Mouse (Mus musculus) brain, adult 10 weeks (tissue): ENCODE measurements around the gene Ranbp17. TPM values are rescaled to one million over a fixed set of nuclear protein-coding genes. Genes with fewer than 3 reads are reported as not detected.

Source experiments
- polyA plus RNA-seq: library from polyadenylated mRNA; stranded (reverse); fragments of 350-450 nt; fragmentation: Illumina TruSeq; extraction: RNeasy Lipid Tissue Mini Kit (QIAGEN cat#74804); gene quantifications from one replicate; pipeline ENCODE4 v1.2.3, GENCODE M21; 2015; ENCODE audit warnings: low read depth, low replicate concordance

Gene Ranbp17
- 4.0 TPM for polyA plus RNA-seq

DNA sequence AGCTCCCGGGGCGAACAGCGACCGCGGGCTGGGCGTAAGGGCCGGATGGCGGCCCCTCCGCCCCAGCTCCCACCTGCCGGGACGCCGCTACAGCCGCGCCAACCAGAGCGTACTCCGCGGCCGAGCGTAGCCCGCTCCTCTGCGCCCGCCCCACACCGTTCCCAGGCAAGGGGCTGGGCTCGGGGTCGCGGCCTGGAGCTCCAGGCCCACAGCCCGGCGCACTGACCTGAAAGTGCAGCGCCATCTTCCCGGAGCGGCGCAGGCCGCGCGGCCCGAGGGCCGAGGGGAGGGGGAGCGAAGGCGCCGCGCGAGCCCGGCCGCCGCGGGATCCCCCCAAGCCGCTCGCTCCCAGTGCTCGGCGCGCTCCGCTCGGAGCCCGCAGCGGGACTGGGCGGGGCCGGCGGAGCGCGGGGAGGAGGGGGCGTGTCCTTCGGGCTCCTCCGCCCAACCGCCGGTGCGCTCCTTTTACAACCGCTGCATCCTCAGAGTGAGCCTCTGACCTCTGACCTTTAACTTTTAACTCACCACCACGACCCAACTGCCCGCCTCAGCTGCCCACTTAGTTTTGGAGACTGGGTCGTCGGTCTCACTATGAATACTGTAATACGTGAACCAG lies at the start of gene Ranbp17:
Ranbp17 (minus strand) TSS at position 371 of the 616 bp plus-strand sequence.

GRCm38 (mm10) chr11:33276637-33277036 lies 236.9 kb downstream of the Ranbp17 start, which contains the start of gene Gm12117:
Gene Gm12117, minus strand, starts transcription at chr11:33276737.

DNA sequence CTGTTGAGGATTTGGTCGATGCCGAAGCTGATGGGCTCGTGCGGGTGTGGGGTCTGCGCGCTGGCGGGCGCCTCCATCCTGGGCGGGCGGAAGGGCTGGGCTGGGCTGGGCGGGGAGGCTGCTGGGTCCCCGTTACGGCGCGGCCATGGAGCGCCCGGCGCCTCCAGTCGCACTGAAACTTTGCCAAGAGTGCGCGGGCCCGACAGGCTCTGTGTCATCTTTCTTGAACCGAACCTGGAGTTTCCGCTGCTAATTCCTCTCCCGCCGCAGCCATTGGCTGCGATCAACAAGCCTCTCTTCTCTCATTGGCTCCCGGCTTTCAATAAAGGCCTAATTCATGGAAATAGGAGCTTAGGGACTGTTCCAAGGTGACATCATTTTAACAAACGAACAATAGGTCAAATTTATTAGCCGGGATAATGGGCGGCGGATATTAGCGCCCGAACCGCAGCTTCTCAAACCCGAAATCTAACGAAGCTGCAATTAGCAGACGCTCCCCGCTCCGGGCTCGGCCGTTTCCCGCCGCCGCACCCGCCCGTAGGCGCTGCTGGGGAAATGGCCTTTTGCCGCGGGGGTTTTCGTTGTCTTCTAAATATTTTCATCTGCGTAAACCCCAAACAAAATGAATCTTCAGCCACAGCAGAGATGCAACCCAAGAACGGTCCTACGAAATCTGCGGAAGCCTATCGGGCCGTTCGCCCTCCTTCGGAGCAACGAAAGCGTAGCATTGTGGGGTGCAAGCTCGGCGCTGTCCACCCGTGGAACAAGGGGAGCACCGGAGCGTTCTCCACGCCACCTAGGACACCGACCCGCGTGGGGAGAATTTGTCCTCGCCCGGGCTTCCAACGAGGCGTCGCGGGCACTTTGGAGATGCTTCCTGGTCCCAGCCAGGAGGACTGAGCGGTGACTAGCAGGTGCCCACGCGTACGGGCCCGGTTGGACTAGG lies 309.9 kb downstream of the Ranbp17 start, which contains the start of gene Tlx3:
Tlx3 (minus strand) TSS at position 207 of the 946 bp plus-strand sequence.

GRCm38 (mm10) chr11:33162998-33163506 lies 350.5 kb downstream of the Ranbp17 start, which contains the start of gene Npm1:
Gene Npm1, minus strand, starts transcription at chr11:33163206.

Other genes with a start within 250 kb of the Ranbp17 start
- not detected for gene Gm12117, start 237.0 kb downstream of the Ranbp17 start, polyA plus RNA-seq
- gene Gabrp, start 65.2 kb upstream of the Ranbp17 start, polyA plus RNA-seq, result not detected
- not detected for gene D130052B06Rik, start 85.6 kb upstream of the Ranbp17 start, polyA plus RNA-seq